In the genomic region with DNA sequence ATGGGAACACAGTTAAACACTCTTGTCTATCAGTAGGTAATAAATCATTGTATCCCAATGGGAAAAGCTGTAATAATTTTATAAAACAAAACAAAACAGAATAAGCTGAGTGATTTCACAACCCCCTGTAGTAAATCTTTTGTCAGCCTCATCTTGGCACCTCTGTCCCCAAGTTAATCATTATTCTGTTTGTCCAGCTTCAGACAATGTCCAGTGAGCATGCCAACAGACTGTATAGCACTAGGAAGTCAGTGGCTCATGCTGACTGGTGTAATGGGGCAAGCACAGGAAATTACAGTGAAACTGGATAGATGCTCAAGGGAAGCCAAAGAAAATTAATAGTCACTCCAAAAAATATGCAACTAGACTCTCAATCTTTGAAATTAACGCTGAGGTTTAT, we compare ENCODE assay signal across 13 mouse cellular contexts.
"Had no signal": no experiment of that assay in that cellular context is flagged by ENCODE, and none has a peak within 500 bp of the region (broad histone marks: within the 10 kb centered on the region; RNA-seq: fewer than 3 reads in every experiment).

No protein-coding gene starts in this region.

- H3K4me2 ChIP-seq: limb, embryonic 13.5 days; liver, embryonic 12.5 days; lung, embryonic 14.5 days; neural tube, embryonic 12.5 days had no signal

- H3K9ac ChIP-seq: limb, embryonic 13.5 days; liver, embryonic 12.5 days; lung, embryonic 14.5 days; neural tube, embryonic 12.5 days had no signal

- H3K4me3 ChIP-seq: layer of hippocampus, adult 2 months; limb, embryonic 13.5 days; liver, embryonic 12.5 days; midbrain, embryonic 10.5 days; neural tube, embryonic 12.5 days had no signal

- H3K9me3 ChIP-seq: limb, embryonic 13.5 days; liver, embryonic 12.5 days; midbrain, embryonic 10.5 days; neural tube, embryonic 12.5 days had no signal

- H3K36me3 ChIP-seq: limb, embryonic 13.5 days; liver, embryonic 12.5 days; midbrain, embryonic 10.5 days; neural tube, embryonic 12.5 days had no signal

- H3K27ac ChIP-seq: layer of hippocampus, adult 2 months; limb, embryonic 13.5 days; liver, embryonic 12.5 days; midbrain, embryonic 10.5 days; neural tube, embryonic 12.5 days had no signal

- H3K27me3 ChIP-seq: limb, embryonic 13.5 days; liver, embryonic 12.5 days; neural tube, embryonic 12.5 days had no signal

- ATAC-seq: liver, embryonic 12.5 days had no signal

- DNase-seq: lung, embryonic 14.5 days; lung, postnatal 10 days; lung, postnatal 4 days; midbrain, embryonic 14.5 days; right cerebral cortex, postnatal 4 days; spleen, adult 18-20 months; thymus, adult 18-20 months; thymus, postnatal 14 days had no signal

- H3K4me1 ChIP-seq: limb, embryonic 13.5 days; liver, embryonic 12.5 days; midbrain, embryonic 10.5 days; neural tube, embryonic 12.5 days had no signal
